Mouse (Mus musculus) intestine, embryonic 16.5 days (tissue): ENCODE data around the gene Csmd2. TPM values are rescaled to one million over a fixed set of nuclear protein-coding genes. Genes with fewer than 3 reads are reported as not detected.

ENCODE experiments used
- ATAC-seq: fragments of 200-750 bp; cut with Nextera tagmentation; 2 replicates; pipeline ENCODE4 v1.8.0; 2017; ENCODE audit warnings: moderate TSS enrichment, moderate library complexity
- H3K27ac ChIP-seq: fragments of 300-500 bp; sonication (generic); 2 replicates; pipeline ENCODE4 v1.5.1; 2014; ENCODE audit warnings: mild to moderate bottlenecking, low read length
- H3K27me3 ChIP-seq: fragments of 300-500 bp; sonication (generic); replicated peaks from 2 replicates; pipeline ENCODE4 v1.6.1; 2014; ENCODE audit warnings: low read length, control low read depth, mixed read lengths; ENCODE audit not compliant: control insufficient read depth, insufficient read depth
- H3K36me3 ChIP-seq: fragments of 300-500 bp; sonication (generic); 2 replicates; pipeline ENCODE4 v1.6.1; 2014; ENCODE audit warnings: low read length, control low read depth; ENCODE audit not compliant: control insufficient read depth, insufficient read depth
- H3K4me1 ChIP-seq: fragments of 300-500 bp; sonication (generic); 2 replicates; pipeline ENCODE4 v1.6.1; 2014; ENCODE audit warnings: low read length, control low read depth, mixed read lengths; ENCODE audit not compliant: control insufficient read depth, insufficient read depth
- H3K4me2 ChIP-seq: fragments of 300-500 bp; sonication (generic); 2 replicates; pipeline ENCODE4 v1.6.1; 2014; ENCODE audit warnings: low read depth, low read length, control low read depth
- H3K4me3 ChIP-seq: fragments of 300-500 bp; sonication (generic); 2 replicates; pipeline ENCODE4 v1.5.1; 2014; ENCODE audit warnings: mild to moderate bottlenecking, low read length
- H3K9ac ChIP-seq: fragments of 300-500 bp; sonication (generic); 2 replicates; pipeline ENCODE4 v1.6.1; 2014; ENCODE audit warnings: low read depth, low read length
- H3K9me3 ChIP-seq: fragments of 300-500 bp; sonication (generic); 2 replicates; pipeline ENCODE4 v1.6.1; 2016; ENCODE audit warnings: low read length, control low read depth; ENCODE audit not compliant: control insufficient read depth
- WGBS: fragments of 180-500 bp; shearing (Covaris S2); extraction: QIAGEN DNeasy Blood & Tissue Kit; methylation state at CpG from one replicate; pipeline ENCODE4 v1.1.7; 2014; 5-methylcytosine and 5-hydroxymethylcytosine counted together
- polyA plus RNA-seq: library from polyadenylated mRNA; unstranded; fragments of >200 nt; fragmentation: Nextera tagmentation; extraction: Ambion mirVana; gene quantifications from 2 replicates; pipeline ENCODE4 v1.2.1, GENCODE M21; 2015

Csmd2 gene
- polyA plus RNA-seq, 1 experiment from 2014 or later: 0.09 TPM

GRCm38 (mm10) chr4:128398948-128399347, 411.3 kb downstream of the Csmd2 start:
- Histone ChIP-seq H3K4me3 (no peak overlapping the region), H3K4me2 (no peak overlapping the region), H3K27me3 (no peaks in the 10 kb centered on the region), H3K36me3 (no peaks in the 10 kb centered on the region), H3K9ac (no peak overlapping the region), H3K4me1 (peaks cover 3% of the 10 kb centered on the region; the same call in 1 of the 2 replicates), H3K9me3 (no peaks in the 10 kb centered on the region), H3K27ac (no peak overlapping the region)
- ATAC-seq: no peak
- 23% methylated on average over 7 of the region's 7 CpGs for WGBS

GRCm38 (mm10) chr4:128400016-128400415, 412.4 kb downstream of the Csmd2 start:
- no peak overlapping the region for H3K4me2 ChIP-seq
- H3K9ac ChIP-seq: no peak overlapping the region
- H3K36me3 ChIP-seq: no peaks in the 10 kb centered on the region
- no peak overlapping the region for H3K27ac ChIP-seq
- H3K27me3 ChIP-seq: no peaks in the 10 kb centered on the region
- 80% methylated on average over 6 of the region's 6 CpGs for WGBS
- H3K4me1 ChIP-seq: peaks cover 3% of the 10 kb centered on the region; the same call in 1 of the 2 replicates
- H3K9me3 ChIP-seq: no peaks in the 10 kb centered on the region
- no peak overlapping the region for H3K4me3 ChIP-seq
- no peak for ATAC-seq

- WGBS: 47% methylated on average over 3 of the region's 3 CpGs
- Histone ChIP-seq H3K4me1 (peaks cover 3% of the 10 kb centered on the region; the same call in 1 of the 2 replicates), H3K9ac (no peak overlapping the region), H3K36me3 (no peaks in the 10 kb centered on the region), H3K9me3 (no peaks in the 10 kb centered on the region), H3K27ac (no peak overlapping the region), H3K4me2 (no peak overlapping the region), H3K4me3 (no peak overlapping the region), H3K27me3 (no peaks in the 10 kb centered on the region)
- ATAC-seq: no peak
These were observed 413.9 kb downstream of the Csmd2 start for GRCm38 (mm10) chr4:128401591-128401990.

- Histone ChIP-seq H3K27ac (no peak overlapping the region), H3K27me3 (no peaks in the 10 kb centered on the region), H3K4me1 (peaks cover 5% of the 10 kb centered on the region; the same call in 1 of the 2 replicates), H3K9ac (no peak overlapping the region), H3K9me3 (no peaks in the 10 kb centered on the region), H3K36me3 (no peaks in the 10 kb centered on the region), H3K4me2 (no peak overlapping the region), H3K4me3 (no peak overlapping the region)
- no peak for ATAC-seq
- 76% methylated on average over 1 of the region's 1 CpGs for WGBS
These were observed 415.0 kb downstream of the Csmd2 start for GRCm38 (mm10) chr4:128402706-128403105.

GRCm38 (mm10) chr4:128405576-128405975, 417.9 kb downstream of the Csmd2 start:
- Histone ChIP-seq H3K36me3 (no peaks in the 10 kb centered on the region), H3K27me3 (no peaks in the 10 kb centered on the region), H3K4me1 (0 out of 2 replicates have a peak, but pooled peaks cover 3% of the 10 kb centered on the region), H3K4me2 (no peak overlapping the region), H3K9me3 (no peaks in the 10 kb centered on the region), H3K27ac (no peak overlapping the region), H3K4me3 (no peak overlapping the region), H3K9ac (no peak overlapping the region)
- no peak for ATAC-seq
- 90% methylated on average over 3 of the region's 3 CpGs for WGBS

GRCm38 (mm10) chr4:128407084-128407845, 419.6 kb downstream of the Csmd2 start:
- H3K4me3 ChIP-seq: no peak overlapping the region
- H3K4me2 ChIP-seq: no peak overlapping the region
- H3K36me3 ChIP-seq: no peaks in the 10 kb centered on the region
- no peak overlapping the region for H3K27ac ChIP-seq
- 63% methylated on average over 9 of the region's 9 CpGs for WGBS
- H3K9ac ChIP-seq: no peak overlapping the region
- H3K9me3 ChIP-seq: no peaks in the 10 kb centered on the region
- ATAC-seq: no peak
- H3K4me1 ChIP-seq: 0 out of 2 replicates have a peak, but pooled peaks cover 3% of the 10 kb centered on the region
- H3K27me3 ChIP-seq: no peaks in the 10 kb centered on the region

GRCm38 (mm10) chr4:128411941-128412630, 424.4 kb downstream of the Csmd2 start:
- no peaks in the 10 kb centered on the region for H3K27me3 ChIP-seq
- no peak overlapping the region for H3K9ac ChIP-seq
- H3K4me3 ChIP-seq: no peak overlapping the region
- no peak overlapping the region for H3K27ac ChIP-seq
- no peaks in the 10 kb centered on the region for H3K36me3 ChIP-seq
- no peak for ATAC-seq
- no peak overlapping the region for H3K4me2 ChIP-seq
- H3K9me3 ChIP-seq: no peaks in the 10 kb centered on the region
- WGBS: 70% methylated on average over 7 of the region's 7 CpGs
- H3K4me1 ChIP-seq: 0 out of 2 replicates have a peak, but pooled peaks cover 2% of the 10 kb centered on the region

GRCm38 (mm10) chr4:128414741-128415140, 427.1 kb downstream of the Csmd2 start:
- Histone ChIP-seq H3K9ac (no peak overlapping the region), H3K4me1 (no peaks in the 10 kb centered on the region), H3K27me3 (no peaks in the 10 kb centered on the region), H3K4me3 (no peak overlapping the region), H3K9me3 (no peaks in the 10 kb centered on the region), H3K4me2 (no peak overlapping the region), H3K36me3 (no peaks in the 10 kb centered on the region), H3K27ac (no peak overlapping the region)
- WGBS: 85% methylated on average over 2 of the region's 2 CpGs
- no peak for ATAC-seq

GRCm38 (mm10) chr4:128419988-128420617, 432.4 kb downstream of the Csmd2 start:
- Histone ChIP-seq H3K4me3 (no peak overlapping the region), H3K36me3 (no peaks in the 10 kb centered on the region), H3K27me3 (no peaks in the 10 kb centered on the region), H3K4me2 (no peak overlapping the region), H3K4me1 (no peaks in the 10 kb centered on the region), H3K9me3 (no peaks in the 10 kb centered on the region), H3K27ac (no peak overlapping the region), H3K9ac (no peak overlapping the region)
- 77% methylated on average over 7 of the region's 7 CpGs for WGBS
- ATAC-seq: no peak
